Mouse (Mus musculus): ENCODE measurements around the gene Aurkaip1.

- TF ChIP-seq POLR2A (IDR thresholded peaks at IDR 0.05; ENCODE audit: borderline replicate concordance, extremely low read depth, insufficient read depth, insufficient read length, poor library complexity, severe bottlenecking) (no peak), CTCF (IDR thresholded peaks at IDR 0.05; ENCODE audit: borderline replicate concordance, extremely low read depth, insufficient read depth, insufficient read length) (no peak)
These were observed 17.5 kb downstream of the Aurkaip1 start for GRCm38 (mm10) chr4:155848434-155849095.
